Mouse (Mus musculus): ENCODE data around the gene Pgpep1. TPM values are rescaled to one million over a fixed set of nuclear protein-coding genes. Genes with fewer than 3 reads are reported as not detected.

Pgpep1 gene
- polyA plus RNA-seq, 1 experiment from 2014 or later = 60.7 TPM

DNA sequence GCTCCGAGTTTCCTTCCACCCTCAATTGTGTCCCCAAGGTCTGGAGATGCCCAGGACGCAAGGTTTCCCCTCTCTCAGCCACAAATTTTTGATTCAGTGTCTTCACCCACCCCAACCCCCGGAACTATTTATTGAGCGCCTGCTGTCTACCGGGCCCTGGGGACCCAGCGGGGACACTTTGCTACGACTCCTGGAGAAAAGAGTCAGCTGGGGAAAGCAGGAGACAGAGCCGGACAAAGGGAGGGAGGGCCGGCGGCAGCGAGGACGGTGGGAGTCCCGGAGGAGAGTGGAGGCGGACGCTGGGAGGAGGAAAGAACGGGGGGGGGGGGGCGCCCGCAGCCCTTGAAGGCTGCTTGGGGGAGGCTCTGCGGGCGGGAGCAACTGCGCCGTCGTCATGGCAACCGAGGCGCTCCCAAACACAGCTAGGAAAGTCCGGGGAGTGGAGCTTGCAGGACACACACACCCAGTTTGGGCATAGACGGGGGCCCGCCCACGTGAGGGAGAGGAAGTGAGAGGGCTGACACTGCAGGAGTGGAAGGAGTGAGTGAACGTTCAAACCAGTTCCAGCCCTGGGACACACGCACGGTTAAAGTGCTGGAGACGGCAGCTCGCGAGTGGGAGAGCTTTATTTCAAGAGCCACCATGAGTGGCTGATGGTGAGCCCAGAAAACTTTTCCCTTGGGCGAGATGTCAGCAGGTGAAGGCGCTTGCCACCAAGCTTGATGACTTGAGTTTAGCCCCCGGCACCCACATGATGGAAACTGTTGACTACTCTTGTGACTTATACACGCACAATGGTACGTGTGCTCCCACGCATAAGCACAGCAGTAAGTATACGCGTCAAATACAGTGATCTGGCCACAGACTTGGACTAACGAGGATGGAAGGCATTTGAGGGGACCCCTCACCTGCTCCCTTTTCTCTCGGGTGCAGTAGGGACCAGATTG is 50.1 kb downstream of the Pgpep1 start:
- H3K9ac ChIP-seq = peak overlapping the region; percentile 58
- under 1% methylated on average over 42 of the region's 45 CpGs for WGBS
- H3K9me3 ChIP-seq = no peaks in the 10 kb centered on the region
- no peaks in the 10 kb centered on the region for H3K36me3 ChIP-seq
- peak overlapping the region; percentile 95 for H3K4me2 ChIP-seq
- peaks cover 56% of the 10 kb centered on the region for H3K4me1 ChIP-seq
- no peaks in the 10 kb centered on the region for H3K27me3 ChIP-seq
- peak overlapping the region; percentile 99 for H3K27ac ChIP-seq
- peak overlapping the region; percentile 77 for H3K4me3 ChIP-seq
- peak; percentile 78 for ATAC-seq (ENCODE audit: insufficient number of reproducible peaks, low FRiP score, low TSS enrichment, low read depth)

DNA sequence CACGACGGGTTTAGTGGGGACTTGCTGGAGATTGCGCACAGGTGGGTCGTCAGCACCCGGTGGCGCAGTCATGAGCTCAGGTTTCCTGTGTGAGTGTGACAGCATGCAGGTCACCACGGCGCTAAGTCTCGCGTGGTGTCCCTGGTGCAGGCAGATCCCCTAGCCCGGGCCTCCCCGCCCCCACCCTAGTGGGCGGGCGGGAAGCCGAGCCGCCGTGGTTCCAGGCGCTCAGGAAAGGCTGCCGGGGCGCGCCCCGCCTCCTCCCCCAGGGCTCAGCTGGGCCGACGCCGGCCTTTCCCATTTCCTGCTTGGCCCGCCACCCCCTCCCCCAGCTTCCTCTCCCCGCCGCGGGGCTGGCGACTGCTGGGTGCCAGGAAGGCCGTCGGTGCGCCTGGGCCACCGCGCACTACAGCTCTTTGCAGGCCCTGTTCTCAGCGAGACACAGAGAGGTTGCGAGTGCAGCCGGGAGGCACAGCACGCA is 50.8 kb downstream of the Pgpep1 start:
- H3K9me3 ChIP-seq = no peaks in the 10 kb centered on the region
- under 1% methylated on average over 38 of the region's 39 CpGs for WGBS
- peak; percentile 76 for ATAC-seq (ENCODE audit: insufficient number of reproducible peaks, low FRiP score, low TSS enrichment, low read depth)
- peak overlapping the region; percentile 95 for H3K4me2 ChIP-seq
- peak overlapping the region; percentile 58 for H3K9ac ChIP-seq
- H3K4me1 ChIP-seq = peaks cover 59% of the 10 kb centered on the region
- H3K27me3 ChIP-seq = no peaks in the 10 kb centered on the region
- H3K4me3 ChIP-seq = peak overlapping the region; percentile 77
- 0 out of 2 replicates have a peak, but pooled peaks cover 4% of the 10 kb centered on the region for H3K36me3 ChIP-seq
- peak overlapping the region; percentile 99 for H3K27ac ChIP-seq

DNA sequence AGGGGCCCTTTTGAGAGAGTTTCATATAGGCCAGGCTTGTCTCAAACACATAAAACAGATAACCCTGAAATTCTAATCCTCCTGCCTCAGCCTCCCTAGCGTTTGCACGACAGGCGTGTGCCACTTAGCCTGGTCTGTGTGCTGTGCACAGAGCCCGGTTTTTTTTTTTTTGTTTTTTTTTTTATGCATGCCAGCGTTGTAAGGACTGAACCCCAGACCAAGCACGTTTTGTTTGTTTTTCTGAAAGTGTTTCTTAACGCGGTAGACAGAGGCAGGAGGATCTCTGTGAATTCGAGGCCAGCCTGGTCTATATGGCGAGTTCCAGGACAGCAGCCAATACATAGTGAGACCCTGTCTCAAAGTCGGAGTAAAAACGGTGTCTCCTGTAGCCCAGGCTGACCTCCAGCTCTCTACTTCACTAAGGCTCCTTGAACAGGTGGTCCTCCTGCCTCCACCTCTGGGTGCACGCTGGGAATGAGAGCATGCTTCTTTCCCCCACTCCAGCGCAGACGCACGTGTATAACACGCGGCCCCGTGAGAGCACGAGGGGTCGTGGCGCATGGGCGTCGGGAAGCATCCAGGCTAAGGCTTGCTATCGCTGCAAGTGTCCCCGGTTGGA is 51.3 kb downstream of the Pgpep1 start, which contains the start of gene Ssbp4:
TSS of gene Ssbp4 (minus strand) at position 124 of the 619 bp plus-strand sequence.
- Histone ChIP-seq H3K4me2 (peak within 1 kb of the TSS; percentile 95), H3K4me3 (peak within 1 kb of the TSS; percentile 77), H3K9me3 (no peaks in the 10 kb centered on the region), H3K27me3 (no peaks in the 10 kb centered on the region), H3K4me1 (peaks cover 63% of the 10 kb centered on the region), H3K27ac (peak within 1 kb of the TSS; percentile 99), H3K9ac (peak within 1 kb of the TSS; percentile 85), H3K36me3 (0 out of 2 replicates have a peak, but pooled peaks cover 5% of the 10 kb centered on the region)
- no peak for ATAC-seq (ENCODE audit: insufficient number of reproducible peaks, low FRiP score, low TSS enrichment, low read depth)
- 3% methylated on average over 26 of the region's 26 CpGs for WGBS

DNA sequence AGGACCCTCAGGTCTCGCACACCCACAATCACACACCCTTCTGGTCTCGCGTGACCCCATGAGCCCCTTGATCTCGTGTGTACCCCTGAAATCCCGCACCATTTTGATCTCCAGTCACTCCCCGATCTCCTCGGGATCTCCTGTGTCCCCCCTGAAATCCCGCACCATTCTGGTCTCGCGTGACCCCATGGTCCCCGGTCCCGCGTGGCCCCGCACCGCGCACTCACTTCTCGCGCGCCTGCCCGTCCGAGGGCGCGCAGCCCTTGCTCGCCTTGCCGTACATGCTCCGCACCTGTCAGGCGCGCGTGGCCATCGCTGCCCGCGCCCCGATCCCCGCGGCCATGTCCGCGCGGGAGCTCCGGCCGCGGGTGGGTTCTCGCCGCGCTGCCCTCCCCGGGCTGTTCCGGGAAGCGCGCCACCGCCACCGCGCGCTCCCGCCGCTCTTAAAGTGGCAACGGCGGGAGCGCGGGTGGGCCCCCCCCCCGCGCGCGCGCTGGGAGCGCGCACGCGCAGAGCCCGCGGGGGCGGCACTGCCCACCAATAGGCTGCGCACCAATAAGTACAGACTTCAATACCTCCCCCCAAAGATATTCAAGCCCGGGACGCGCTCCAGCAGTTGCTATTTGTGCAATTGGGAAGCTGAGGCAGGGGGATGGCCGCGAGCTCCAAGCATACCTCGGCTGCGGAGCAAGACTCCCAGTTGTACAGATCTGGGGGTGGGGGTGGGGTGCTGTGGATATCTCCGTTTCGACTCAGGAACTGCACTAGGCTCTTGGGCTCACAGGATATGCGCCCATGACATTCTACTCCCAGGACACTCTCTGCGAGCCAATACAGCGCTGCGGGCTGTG is 52.1 kb downstream of the Pgpep1 start:
- Histone ChIP-seq H3K9me3 (no peaks in the 10 kb centered on the region), H3K4me3 (peak overlapping the region; percentile 77), H3K4me2 (peak overlapping the region; percentile 95), H3K27me3 (no peaks in the 10 kb centered on the region), H3K36me3 (peaks cover 9% of the 10 kb centered on the region; the same call in 1 of the 2 replicates), H3K9ac (peak overlapping the region; percentile 85), H3K4me1 (peaks cover 63% of the 10 kb centered on the region), H3K27ac (peak overlapping the region; percentile 99)
- 1% methylated on average over 72 of the region's 84 CpGs for WGBS
- ATAC-seq (ENCODE audit: insufficient number of reproducible peaks, low FRiP score, low TSS enrichment, low read depth) = no peak

DNA sequence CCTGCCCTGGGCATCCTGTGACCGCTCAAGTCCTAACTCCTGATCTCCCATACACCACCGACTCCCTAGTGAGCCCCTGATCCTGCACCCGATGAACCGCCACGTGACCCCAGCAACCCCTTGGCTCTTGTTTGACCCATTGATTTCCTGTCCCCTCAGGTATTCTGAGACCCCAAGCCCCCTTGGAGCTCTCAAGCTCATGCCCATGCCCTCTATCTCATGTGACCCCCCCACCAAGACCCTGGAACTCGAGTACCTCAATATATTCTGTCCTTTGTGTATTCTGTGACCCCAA is 52.6 kb downstream of the Pgpep1 start:
- H3K27ac ChIP-seq = peak overlapping the region; percentile 99
- H3K4me3 ChIP-seq = peak overlapping the region; percentile 77
- H3K36me3 ChIP-seq = peaks cover 15% of the 10 kb centered on the region; the same call in 1 of the 2 replicates
- no peaks in the 10 kb centered on the region for H3K9me3 ChIP-seq
- 13% methylated on average over 6 of the region's 6 CpGs for WGBS
- peak overlapping the region; percentile 95 for H3K4me2 ChIP-seq
- peaks cover 63% of the 10 kb centered on the region for H3K4me1 ChIP-seq
- ATAC-seq (ENCODE audit: insufficient number of reproducible peaks, low FRiP score, low TSS enrichment, low read depth) = no peak
- peak overlapping the region; percentile 85 for H3K9ac ChIP-seq
- H3K27me3 ChIP-seq = no peaks in the 10 kb centered on the region

DNA sequence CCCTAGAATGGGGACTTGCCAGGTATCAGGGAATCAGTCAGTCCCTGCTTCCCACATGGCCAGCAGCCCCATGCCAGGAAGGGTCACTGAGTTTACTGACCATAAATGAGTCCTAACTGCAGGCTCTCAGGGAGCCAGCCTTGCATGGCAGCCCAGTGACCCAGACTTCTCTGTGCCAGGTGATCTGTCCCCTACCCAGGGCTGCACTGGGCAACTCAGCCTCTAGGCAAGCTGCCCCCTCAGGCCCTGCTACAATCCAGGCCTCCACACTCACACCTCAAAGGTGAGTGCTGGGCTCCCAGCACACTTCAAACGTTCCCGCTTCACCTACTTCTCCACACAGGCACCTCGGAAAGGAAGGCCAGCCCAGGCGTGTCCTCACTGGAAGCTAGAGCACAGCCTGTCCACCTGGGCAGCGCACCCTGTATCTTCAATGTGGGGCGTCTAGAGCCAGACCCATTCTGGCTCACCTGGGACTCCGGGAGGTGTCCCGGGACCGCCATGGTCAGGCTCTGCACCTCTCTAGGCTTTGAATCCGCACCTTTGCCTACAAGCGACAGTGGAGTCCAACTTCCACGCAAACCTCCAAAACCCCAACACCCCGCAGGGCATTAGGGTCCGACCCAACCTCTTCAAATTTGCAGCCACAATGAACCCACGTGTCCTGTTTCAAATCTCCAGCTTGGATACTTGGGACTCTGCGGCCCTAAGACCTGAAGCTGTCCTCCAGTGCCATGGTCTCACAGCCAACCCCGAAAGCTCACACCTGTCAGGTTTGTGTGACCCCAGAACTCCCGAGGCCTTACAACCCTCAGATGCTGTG is 53.2 kb downstream of the Pgpep1 start:
- whole genome bisulfite sequencing = 51% methylated on average over 18 of the region's 18 CpGs
- H3K27me3 ChIP-seq = no peaks in the 10 kb centered on the region

DNA sequence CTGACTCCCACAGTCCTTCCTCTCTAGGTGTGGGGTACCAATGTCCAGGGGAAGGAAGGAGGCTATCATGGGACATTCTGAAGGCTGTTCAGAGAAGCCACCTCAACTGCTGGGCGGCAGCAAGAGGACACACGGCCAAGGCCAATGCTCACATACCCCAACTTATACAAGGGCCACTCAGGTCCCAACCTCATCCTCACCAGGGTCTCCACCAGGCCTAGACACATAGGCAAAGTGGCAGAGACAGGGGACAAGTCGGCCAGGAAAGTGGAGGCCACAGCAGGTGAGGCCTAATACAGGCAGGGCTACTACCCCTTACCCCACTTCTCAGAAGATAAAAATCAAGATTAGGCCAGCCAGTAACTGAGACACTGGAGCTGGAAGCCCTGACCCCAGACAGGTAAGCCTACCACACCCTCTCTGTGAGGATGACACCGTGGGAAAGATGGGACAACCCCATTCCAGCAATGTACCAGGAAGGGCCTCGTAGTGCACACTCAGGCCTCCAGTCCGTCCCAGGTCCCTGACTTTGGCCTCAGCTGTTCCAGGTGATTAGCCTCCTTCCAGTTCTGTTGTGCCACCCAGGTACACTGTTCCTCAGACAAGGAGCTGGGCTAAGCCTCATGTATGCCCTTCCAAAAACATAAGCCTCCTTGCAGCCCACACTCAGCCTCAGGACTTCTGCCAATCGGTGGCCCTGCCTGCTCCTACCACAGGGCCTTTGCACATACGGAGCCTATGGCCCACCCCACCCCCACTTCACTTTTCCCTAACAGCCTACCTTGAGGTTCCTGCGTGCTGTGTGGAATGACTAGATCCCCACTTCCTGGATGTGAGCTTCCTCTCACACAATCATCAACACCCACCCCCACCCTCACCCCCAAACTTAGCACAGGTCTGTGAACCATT is 54.1 kb downstream of the Pgpep1 start:
- H3K27me3 ChIP-seq = no peaks in the 10 kb centered on the region
- H3K36me3 ChIP-seq = peaks cover 23% of the 10 kb centered on the region; the same call in 1 of the 2 replicates
- H3K4me3 ChIP-seq = 0 out of 2 replicates have a peak overlapping the region, but pooled peaks have one; percentile 77
- no peak overlapping the region for H3K27ac ChIP-seq
- ATAC-seq (ENCODE audit: insufficient number of reproducible peaks, low FRiP score, low TSS enrichment, low read depth) = no peak
- WGBS = 86% methylated on average over 9 of the region's 9 CpGs
- no peak overlapping the region for H3K4me2 ChIP-seq
- H3K9ac ChIP-seq = no peak overlapping the region
- H3K4me1 ChIP-seq = peaks cover 57% of the 10 kb centered on the region
- H3K9me3 ChIP-seq = no peaks in the 10 kb centered on the region

More for the DNA sequence above, 53.2 kb downstream of the Pgpep1 start:
- Histone ChIP-seq H3K9me3 (no peaks in the 10 kb centered on the region), H3K4me3 (peak overlapping the region; percentile 77), H3K4me1 (peaks cover 60% of the 10 kb centered on the region), H3K36me3 (peaks cover 20% of the 10 kb centered on the region; the same call in 1 of the 2 replicates), H3K27ac (peak overlapping the region; percentile 99; the same call in 1 of the 2 replicates), H3K4me2 (peak overlapping the region; percentile 95), H3K9ac (peak overlapping the region; percentile 85)
- no peak for ATAC-seq (ENCODE audit: insufficient number of reproducible peaks, low FRiP score, low TSS enrichment, low read depth)

DNA sequence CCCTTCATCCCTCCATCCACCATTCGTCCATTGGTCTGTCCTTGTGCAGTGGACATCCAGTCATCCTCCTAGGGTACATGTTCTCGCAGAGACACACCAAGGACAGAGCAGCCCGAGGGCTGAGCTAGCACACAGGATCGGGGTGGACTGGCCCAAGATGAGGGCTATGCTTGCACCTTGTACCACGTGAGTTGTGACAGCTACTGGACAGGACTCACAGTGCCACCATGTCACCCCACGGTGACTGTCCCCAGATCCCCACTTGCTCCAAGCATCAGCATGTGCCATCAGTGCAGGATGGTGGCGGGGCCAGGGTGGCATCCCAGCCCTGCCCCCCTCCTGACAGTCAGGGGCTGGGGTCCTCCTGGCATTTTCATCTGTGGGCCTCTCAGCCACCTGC is 55.6 kb downstream of the Pgpep1 start:
- Histone ChIP-seq H3K4me2 (no peak overlapping the region), H3K27ac (no peak overlapping the region), H3K27me3 (no peaks in the 10 kb centered on the region), H3K9me3 (no peaks in the 10 kb centered on the region), H3K4me1 (peaks cover 57% of the 10 kb centered on the region), H3K4me3 (no peak overlapping the region), H3K9ac (no peak overlapping the region), H3K36me3 (peaks cover 26% of the 10 kb centered on the region; the same call in 1 of the 2 replicates)
- WGBS = 88% methylated on average over 7 of the region's 7 CpGs
- no peak for ATAC-seq (ENCODE audit: insufficient number of reproducible peaks, low FRiP score, low TSS enrichment, low read depth)

DNA sequence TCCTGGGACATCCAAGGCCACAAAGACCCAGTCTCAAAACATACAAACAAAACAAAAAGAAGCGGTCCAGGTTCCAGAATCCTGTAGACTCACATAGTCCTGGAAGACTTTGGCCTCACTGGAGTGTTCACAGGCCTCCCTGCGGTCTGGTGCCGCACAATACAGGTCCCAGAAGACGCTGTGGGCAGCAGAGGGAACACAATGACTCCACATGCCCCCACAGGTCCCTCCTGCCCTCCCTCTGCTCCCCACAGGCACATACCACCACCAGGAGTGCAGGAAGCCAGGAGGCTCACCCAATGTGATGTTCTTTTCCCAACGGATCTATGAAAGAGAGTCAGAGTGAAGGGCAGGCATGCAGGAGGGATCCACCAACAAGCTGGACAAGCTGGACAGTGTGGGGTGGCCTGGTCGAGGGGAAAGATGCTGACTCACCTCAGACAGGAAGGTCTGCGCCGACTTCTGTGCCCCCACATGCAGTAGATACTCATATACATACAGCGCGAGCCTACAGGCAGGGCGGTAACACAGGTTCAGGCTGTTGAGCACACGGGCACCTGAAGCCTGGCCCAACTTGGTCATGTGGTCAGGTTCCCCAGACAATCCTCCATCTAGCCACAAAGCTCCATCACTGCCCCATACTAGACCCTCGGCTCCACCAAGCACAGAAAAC is 57.9 kb downstream of the Pgpep1 start:
- no peak overlapping the region for H3K27ac ChIP-seq

More for the DNA sequence above, 57.9 kb downstream of the Pgpep1 start:
- 93% methylated on average over 13 of the region's 13 CpGs for WGBS
- Histone ChIP-seq H3K36me3 (peaks cover 34% of the 10 kb centered on the region), H3K4me1 (peaks cover 62% of the 10 kb centered on the region), H3K4me3 (no peak overlapping the region), H3K9me3 (no peaks in the 10 kb centered on the region), H3K4me2 (no peak overlapping the region), H3K27me3 (no peaks in the 10 kb centered on the region), H3K9ac (no peak overlapping the region)
- no peak for ATAC-seq (ENCODE audit: insufficient number of reproducible peaks, low FRiP score, low TSS enrichment, low read depth)
